Mouse (Mus musculus) liver, embryonic 14.5 days (tissue): ENCODE data around the gene Hivep2. TPM values are rescaled to one million over a fixed set of nuclear protein-coding genes. Genes with fewer than 3 reads are reported as not detected.

ENCODE experiments used
- ATAC-seq: fragments of 200-750 bp; cut with Nextera tagmentation; 2 replicates; pipeline ENCODE4 v1.8.0; 2017; ENCODE audit warnings: moderate number of reproducible peaks, mild to moderate bottlenecking, moderate library complexity; ENCODE audit not compliant: insufficient read depth
- DNase-seq, 3 experiments: peaks; one replicate each; pipeline ENCODE4 v3.0.0-alpha.2; 2012 to 2013; ENCODE audit warnings: low read depth in 3 of 3, low spot score in 3 of 3
- H3K27ac ChIP-seq: fragments of 300-500 bp; sonication (generic); 2 replicates; pipeline ENCODE4 v1.5.1; 2014; ENCODE audit warnings: moderate library complexity, mild to moderate bottlenecking, control low read depth, inconsistent platforms
- H3K27me3 ChIP-seq: fragments of 300-500 bp; sonication (generic); 2 replicates; pipeline ENCODE4 v1.6.1; 2014; ENCODE audit warnings: mild to moderate bottlenecking, low read length, moderate library complexity; ENCODE audit not compliant: control insufficient read depth, insufficient read depth
- H3K36me3 ChIP-seq: fragments of 300-500 bp; sonication (generic); replicated peaks from 2 replicates; pipeline ENCODE4 v1.6.1; 2014; ENCODE audit warnings: low read depth; ENCODE audit not compliant: control insufficient read depth, insufficient read depth
- H3K4me1 ChIP-seq, 2 experiments: fragments of 200-500 bp in 1 of 2; fragments of 300-500 bp in 1 of 2; sonication (generic) in 1 of 2; replicated peaks; 2 replicates each; pipeline ENCODE4 v1.6.1; 2012 to 2014; ENCODE audit warnings: antibody characterized with exemption in 1 of 2, inconsistent platforms in 1 of 2, low read length in 1 of 2; ENCODE audit not compliant: control insufficient read depth in 2 of 2, insufficient read depth in 2 of 2
- H3K4me2 ChIP-seq: fragments of 300-500 bp; sonication (generic); 2 replicates; pipeline ENCODE4 v1.6.1; 2014; ENCODE audit warnings: low read depth, mild to moderate bottlenecking, control low read depth, moderate library complexity
- H3K4me3 ChIP-seq, 2 experiments: fragments of 200-500 bp in 1 of 2; fragments of 300-500 bp in 1 of 2; sonication (generic) in 1 of 2; 2 replicates each; pipeline ENCODE4 v1.5.1; 2012 to 2014; ENCODE audit warnings: low read depth in 2 of 2, low read length in 2 of 2, mild to moderate bottlenecking in 2 of 2, control low read depth in 1 of 2, inconsistent platforms in 1 of 2, moderate library complexity in 1 of 2; ENCODE audit not compliant: insufficient read depth in 1 of 2
- H3K9ac ChIP-seq: fragments of 300-500 bp; sonication (generic); replicated peaks from 2 replicates; pipeline ENCODE4 v1.6.1; 2014; ENCODE audit warnings: mild to moderate bottlenecking, control low read depth, moderate library complexity
- H3K9me3 ChIP-seq: fragments of 300-500 bp; sonication (generic); 2 replicates; pipeline ENCODE4 v1.6.1; 2016; ENCODE audit warnings: low read length, mixed read lengths; ENCODE audit not compliant: control insufficient read depth
- CTCF ChIP-seq: IDR thresholded peaks from 2 replicates; pipeline ENCODE4 v1.5.1; 2016; ENCODE audit warnings: antibody characterized with exemption, low read depth, control low read depth
- EP300 ChIP-seq: IDR thresholded peaks from 2 replicates; pipeline ENCODE4 v1.6.1; 2016; ENCODE audit warnings: antibody characterized with exemption, low read depth
- WGBS: fragments of 180-500 bp; shearing (Covaris S2); extraction: QIAGEN DNeasy Blood & Tissue Kit; methylation state at CpG from one replicate; pipeline ENCODE4 v1.1.7; 2014; ENCODE audit not compliant: insufficient replicate concordance; 5-methylcytosine and 5-hydroxymethylcytosine counted together
- polyA plus RNA-seq, 2 experiments: library from polyadenylated mRNA; depleted of rRNA in 1 of 2; stranded (reverse) in 1 of 2; unstranded in 1 of 2; fragments of >200 nt; fragmentation: Nextera tagmentation in 1 of 2; extraction: Ambion mirVana in 1 of 2; gene quantifications; 2 replicates each; pipeline versions ENCODE4 v1.2.1 to v1.2.3; 2012 to 2014

Hivep2 gene
- polyA plus RNA-seq, 2 experiments = 0.32 to 0.33 TPM

GRCm38 (mm10) chr10:14059581-14059980 is 93.7 kb downstream of the Hivep2 start:
- Histone ChIP-seq H3K4me1 (no peaks in the 10 kb centered on the region), H3K36me3 (no peaks in the 10 kb centered on the region), H3K4me2 (no peak overlapping the region), H3K27ac (no peak overlapping the region), H3K9me3 (no peaks in the 10 kb centered on the region), H3K27me3 (no peaks in the 10 kb centered on the region), H3K9ac (no peak overlapping the region), H3K4me3 (no peak overlapping the region)
- ATAC-seq = no peak
- 71% methylated on average over 2 of the region's 2 CpGs for WGBS
- no peak for TF ChIP-seq EP300
- no peak for TF ChIP-seq CTCF
- no peak for DNase-seq

GRCm38 (mm10) chr10:14060302-14060701 is 94.4 kb downstream of the Hivep2 start:
- no peak overlapping the region for H3K4me2 ChIP-seq
- no peak overlapping the region for H3K9ac ChIP-seq
- TF ChIP-seq EP300 (no peak), CTCF (no peak)
- no peaks in the 10 kb centered on the region for H3K9me3 ChIP-seq
- no peaks in the 10 kb centered on the region for H3K36me3 ChIP-seq
- ATAC-seq (no peak), DNase-seq (no peak)
- H3K4me3 ChIP-seq = no peak overlapping the region
- 53% methylated on average over 2 of the region's 2 CpGs for WGBS
- H3K27me3 ChIP-seq = no peaks in the 10 kb centered on the region
- H3K4me1 ChIP-seq = no peaks in the 10 kb centered on the region
- H3K27ac ChIP-seq = no peak overlapping the region

- no peak for ATAC-seq
Measured at GRCm38 (mm10) chr10:14063226-14063625, 97.4 kb downstream of the Hivep2 start.

GRCm38 (mm10) chr10:14064759-14065395 is 99.0 kb downstream of the Hivep2 start:
- no peak overlapping the region for H3K9ac ChIP-seq
- ATAC-seq (no peak), DNase-seq (no peak)
- TF ChIP-seq CTCF = no peak
- no peak for TF ChIP-seq EP300
- H3K4me2 ChIP-seq = no peak overlapping the region
- H3K4me3 ChIP-seq = no peak overlapping the region
- no peaks in the 10 kb centered on the region for H3K4me1 ChIP-seq
- H3K27me3 ChIP-seq = no peaks in the 10 kb centered on the region
- no peaks in the 10 kb centered on the region for H3K9me3 ChIP-seq
- no peak overlapping the region for H3K27ac ChIP-seq
- 60% methylated on average over 15 of the region's 15 CpGs for WGBS
- no peaks in the 10 kb centered on the region for H3K36me3 ChIP-seq

More at GRCm38 (mm10) chr10:14063226-14063625, 97.4 kb downstream of the Hivep2 start:
- H3K9ac ChIP-seq = no peak overlapping the region
- no peaks in the 10 kb centered on the region for H3K36me3 ChIP-seq
- no peak overlapping the region for H3K4me3 ChIP-seq
- DNase-seq = no peak
- no peaks in the 10 kb centered on the region for H3K27me3 ChIP-seq
- H3K27ac ChIP-seq = no peak overlapping the region
- 53% methylated on average over 4 of the region's 4 CpGs for WGBS
- TF ChIP-seq CTCF (no peak), EP300 (no peak)
- H3K9me3 ChIP-seq = no peaks in the 10 kb centered on the region
- no peaks in the 10 kb centered on the region for H3K4me1 ChIP-seq
- H3K4me2 ChIP-seq = no peak overlapping the region

GRCm38 (mm10) chr10:14067802-14068201 is 101.9 kb downstream of the Hivep2 start:
- TF ChIP-seq CTCF (no peak), EP300 (no peak)
- ATAC-seq = no peak
- Histone ChIP-seq H3K4me3 (no peak overlapping the region), H3K9ac (no peak overlapping the region), H3K4me1 (no peaks in the 10 kb centered on the region), H3K9me3 (no peaks in the 10 kb centered on the region), H3K36me3 (no peaks in the 10 kb centered on the region), H3K4me2 (no peak overlapping the region), H3K27ac (no peak overlapping the region), H3K27me3 (no peaks in the 10 kb centered on the region)
- 53% methylated on average over 4 of the region's 4 CpGs for WGBS
- no peak for DNase-seq
